Mouse (Mus musculus): ENCODE results near the gene Tgfb1.
"Not testable (repeated sequence)": the region's sequence is repeated elsewhere in the genome, so short reads cannot be mapped to it uniquely, and the experiment has no call there.

Tgfb1 gene

GRCm38 (mm10) chr7:25705801-25706251 is 19.0 kb downstream of the Tgfb1 start:
- no peak for DNase-seq (ENCODE audit: low spot score)

DNA sequence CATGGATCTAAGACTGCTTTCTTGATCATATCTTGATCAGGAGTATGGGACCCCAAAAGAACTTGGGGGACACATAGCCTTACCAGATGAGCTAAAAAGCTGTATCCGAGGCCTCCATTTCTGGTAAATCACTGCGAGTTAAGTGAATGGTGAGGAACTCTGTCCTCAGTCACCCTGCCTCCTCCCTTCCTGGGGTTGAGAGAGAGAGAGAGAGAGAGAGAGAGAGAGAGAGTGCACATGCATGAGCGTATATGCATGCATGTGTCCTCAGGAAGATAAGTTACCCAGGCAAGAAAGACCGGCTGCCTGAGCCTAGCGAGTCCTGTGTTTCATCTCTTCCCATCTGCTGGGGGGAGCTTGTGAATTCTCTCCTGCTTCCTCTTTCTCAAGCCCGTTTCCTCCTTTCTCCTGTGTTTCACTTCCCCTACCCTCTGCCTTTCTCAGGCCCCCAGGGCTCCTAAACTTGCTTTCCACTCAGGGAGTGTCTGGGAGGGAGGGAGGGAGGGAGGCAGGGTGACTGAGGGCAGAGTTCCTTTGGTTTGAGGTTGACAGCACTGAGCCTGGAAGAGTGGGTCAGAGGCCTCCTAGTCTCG is 19.9 kb downstream of the Tgfb1 start:
- DNase-seq (ENCODE audit: low spot score), result no peak

GRCm38 (mm10) chr7:25707581-25708292 is 20.9 kb downstream of the Tgfb1 start:
- no peak for DNase-seq (ENCODE audit: low spot score)

DNA sequence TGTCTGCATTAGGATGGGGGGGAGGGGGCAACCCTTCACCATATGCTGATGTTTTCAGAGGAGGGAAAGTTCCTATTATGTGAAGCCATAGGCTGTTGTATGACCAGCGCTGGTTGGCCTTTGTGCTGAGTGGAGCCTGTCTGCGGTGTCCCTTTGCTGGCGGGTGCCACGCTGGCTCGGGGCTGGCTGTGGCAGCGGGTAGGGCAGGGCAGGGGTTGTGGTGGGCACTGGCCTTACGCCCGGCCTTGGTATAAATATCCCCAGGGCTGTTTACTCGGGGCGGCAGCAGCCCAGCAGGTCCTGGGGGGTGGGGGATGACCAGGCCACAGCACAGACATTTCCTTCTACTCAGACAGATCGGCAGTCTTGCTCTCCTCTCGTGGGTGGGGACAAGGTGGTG is 23.2 kb downstream of the Tgfb1 start:
- DNase-seq (ENCODE audit: low spot score), result no peak

- DNase-seq (ENCODE audit: low spot score), result no peak
Measured at GRCm38 (mm10) chr7:25710519-25711130, 23.8 kb downstream of the Tgfb1 start.

- DNase-seq (ENCODE audit: low spot score), result no peak
Measured at GRCm38 (mm10) chr7:25711165-25711564, 24.4 kb downstream of the Tgfb1 start.

DNA sequence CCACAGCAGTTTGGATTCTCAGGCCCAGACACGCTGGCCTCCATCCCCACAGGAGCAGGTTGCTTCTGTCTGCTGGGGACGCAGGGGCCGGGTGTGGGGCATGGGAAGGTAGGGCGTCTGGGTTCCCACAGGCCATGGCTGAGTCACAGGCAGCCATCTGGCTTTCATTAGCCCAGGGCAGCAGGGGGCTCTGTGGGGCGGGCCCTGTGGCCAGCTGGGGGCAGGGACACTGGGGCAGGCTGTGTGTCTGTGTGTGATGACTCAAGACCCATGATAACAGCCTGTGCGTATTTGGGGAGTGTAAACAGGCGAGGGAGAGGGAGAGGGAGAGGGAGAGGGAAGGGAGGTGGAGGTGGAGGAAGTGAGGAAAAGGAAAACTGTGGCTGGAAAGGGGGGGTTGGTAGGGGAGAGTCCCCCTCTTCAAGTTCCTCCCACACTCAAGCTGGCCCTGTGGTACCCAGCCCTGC is 25.0 kb downstream of the Tgfb1 start:
- DNase-seq (ENCODE audit: low spot score), result no peak

DNA sequence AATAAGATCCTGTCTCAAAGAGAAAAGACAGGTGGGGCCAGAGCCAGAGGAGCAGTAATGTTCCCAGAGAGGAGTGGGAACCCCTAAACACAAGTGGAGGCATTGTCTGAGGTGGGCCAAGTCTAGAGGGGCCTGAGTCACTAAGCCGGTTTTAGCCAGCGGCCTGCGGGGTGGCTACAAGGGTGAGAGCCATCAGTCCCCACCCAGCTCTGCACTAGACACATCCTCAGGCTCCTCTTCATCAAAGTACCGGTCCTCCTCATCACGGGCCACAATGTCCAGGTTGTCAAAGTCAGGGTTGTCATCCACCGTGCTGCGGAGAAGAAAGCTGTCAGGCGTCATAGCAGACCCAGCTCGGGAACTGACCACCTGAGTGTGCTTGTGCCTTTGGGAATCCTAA is 26.0 kb downstream of the Tgfb1 start:
- DNase-seq (ENCODE audit: low spot score), result no peak

GRCm38 (mm10) chr7:25714581-25714980 is 27.8 kb downstream of the Tgfb1 start:
- DNase-seq (ENCODE audit: low spot score), result no peak

- no peak for DNase-seq (ENCODE audit: low spot score)
Measured at GRCm38 (mm10) chr7:25715731-25716271, 29.0 kb downstream of the Tgfb1 start.

DNA sequence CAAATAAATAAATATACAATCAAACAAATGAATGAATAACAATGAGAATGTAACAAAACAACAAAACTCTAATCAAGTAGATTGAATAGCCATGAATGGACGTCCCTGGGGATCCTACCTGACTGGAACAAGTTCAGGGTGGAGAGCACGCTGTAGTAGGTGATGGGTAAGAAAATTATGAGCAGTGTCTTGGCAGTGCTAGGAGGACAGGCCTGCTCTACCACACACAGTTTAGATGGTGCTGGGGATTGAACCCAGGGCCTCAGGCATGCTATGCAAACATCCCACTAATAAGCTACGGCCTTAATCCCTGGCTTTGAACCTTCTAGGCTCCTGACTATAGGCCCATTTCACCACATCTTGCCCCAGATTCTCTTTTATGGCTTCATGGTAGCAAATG is 30.7 kb downstream of the Tgfb1 start:
- no peak for DNase-seq (ENCODE audit: low spot score)

DNA sequence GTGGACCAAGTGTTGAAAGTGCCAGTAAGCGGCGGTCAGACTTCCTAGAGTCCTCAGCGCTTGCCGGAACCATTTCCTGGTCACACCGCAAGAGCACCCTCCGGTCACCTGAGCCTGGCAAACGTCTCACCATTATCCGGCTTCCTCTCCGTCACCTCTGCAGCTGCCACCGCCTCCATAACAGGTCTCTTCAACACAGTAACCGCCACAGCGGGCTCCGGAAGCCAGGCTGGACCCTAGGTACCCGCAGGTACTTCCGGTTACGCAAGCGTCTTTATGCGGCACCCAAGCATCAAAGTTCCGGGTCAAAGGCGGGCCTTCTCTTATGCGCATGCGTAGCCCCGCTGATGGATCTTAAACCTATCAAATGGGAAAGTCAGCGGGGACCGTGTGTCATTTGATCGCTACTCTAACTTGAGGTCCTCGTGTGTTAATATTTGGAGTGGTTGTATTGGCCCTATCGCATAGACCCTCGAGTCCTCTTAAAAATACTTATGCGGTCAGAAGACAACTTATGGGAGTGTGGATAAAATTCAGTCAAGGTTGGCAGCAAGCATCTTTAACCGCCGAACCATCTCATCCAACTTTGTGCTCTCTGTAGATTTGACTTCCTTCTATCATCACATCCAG is 32.1 kb downstream of the Tgfb1 start, which contains the start of gene Ccdc97:
Ccdc97 (minus strand) TSS at position 301 of the 630 bp plus-strand sequence.
- DNase-seq (ENCODE audit: low spot score), result peak; percentile 73

DNA sequence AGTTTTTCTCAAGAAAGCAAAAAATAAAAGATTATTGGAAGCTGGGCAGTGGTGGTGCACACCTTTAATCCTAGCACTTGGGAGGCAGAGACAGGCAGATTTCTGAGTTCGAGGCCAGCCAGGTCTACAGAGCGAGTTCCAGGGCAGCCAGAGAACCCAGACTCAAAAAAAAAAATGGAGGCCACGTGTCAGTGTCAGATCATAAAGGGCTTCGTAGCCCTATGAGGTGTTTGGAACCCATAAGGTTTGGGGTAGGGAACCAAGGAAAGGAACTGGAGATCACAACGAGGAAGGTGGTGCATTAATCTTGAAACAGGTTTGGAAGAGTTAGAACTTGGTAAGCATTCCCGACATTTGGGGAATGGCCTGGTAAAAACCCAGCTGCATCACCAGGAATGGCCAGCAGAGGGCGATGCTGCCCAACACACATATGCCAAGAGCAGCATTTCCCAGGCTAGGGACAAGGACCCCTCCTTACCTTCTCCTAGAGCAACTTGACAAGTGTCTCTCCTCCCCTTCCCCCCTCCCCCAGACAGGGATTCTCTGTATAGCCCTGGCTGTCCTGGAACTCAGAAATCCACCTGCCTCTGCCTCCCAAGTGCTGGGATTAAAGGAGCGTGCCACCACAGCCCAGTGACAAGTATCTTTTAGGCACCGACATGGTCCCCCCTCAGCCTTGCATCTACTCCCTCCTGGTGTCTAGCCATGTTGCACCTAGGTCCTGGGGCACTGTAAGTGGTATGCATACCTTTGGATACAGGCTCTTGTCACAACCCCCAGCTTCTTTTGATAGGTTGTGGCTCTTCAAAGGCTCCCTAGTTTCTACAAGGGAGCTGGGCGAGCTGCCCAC is 33.2 kb downstream of the Tgfb1 start:
- DNase-seq (ENCODE audit: low spot score), result no peak

DNA sequence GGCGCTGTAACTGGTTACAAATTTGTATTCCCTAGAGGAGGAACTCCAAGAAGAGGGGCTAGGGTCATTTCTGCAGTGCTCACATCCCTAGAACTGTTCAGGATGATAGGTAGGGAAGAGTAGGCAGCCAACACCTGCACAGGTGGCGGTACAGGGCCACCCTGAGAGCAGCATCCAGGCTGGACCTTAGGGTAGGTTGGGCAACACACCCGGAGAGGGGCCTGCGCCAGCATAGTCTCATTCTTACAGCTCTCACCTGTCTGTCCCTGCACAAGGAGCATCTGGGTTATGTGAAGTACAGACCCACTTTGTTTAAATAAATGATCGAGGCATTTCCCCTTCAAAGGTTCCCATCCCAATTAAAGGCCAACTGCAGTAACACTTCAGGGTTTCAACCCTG is 34.0 kb downstream of the Tgfb1 start:
- DNase-seq (ENCODE audit: low spot score), result no peak

GRCm38 (mm10) chr7:25721776-25722175 is 35.0 kb downstream of the Tgfb1 start:
- DNase-seq (ENCODE audit: low spot score), result not testable (repeated sequence)

- DNase-seq (ENCODE audit: low spot score), result no peak
Measured at GRCm38 (mm10) chr7:25725886-25726285, 39.1 kb downstream of the Tgfb1 start.

DNA sequence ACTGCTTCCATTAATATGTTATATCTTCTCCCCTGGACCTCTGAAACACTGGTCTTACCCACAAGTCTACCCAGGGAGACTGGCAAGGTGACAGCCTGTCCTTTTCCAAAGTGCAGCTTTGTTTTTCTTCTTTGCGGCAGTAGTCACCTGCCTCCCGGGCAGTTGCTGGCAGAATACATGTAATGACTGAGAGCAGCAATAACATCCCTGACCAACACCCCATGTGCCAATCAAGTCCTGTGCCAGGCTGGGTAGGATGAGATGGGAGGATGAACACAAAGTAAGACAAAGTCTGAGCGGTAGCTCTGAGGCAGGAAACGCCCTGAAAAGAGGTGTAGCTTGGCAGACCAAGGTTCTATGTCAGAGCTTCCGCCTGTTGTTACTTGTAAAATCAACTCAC is 41.0 kb downstream of the Tgfb1 start:
- no peak for DNase-seq (ENCODE audit: low spot score)

- DNase-seq (ENCODE audit: low spot score), result no peak
Measured at GRCm38 (mm10) chr7:25729396-25729795, 42.6 kb downstream of the Tgfb1 start.

DNA sequence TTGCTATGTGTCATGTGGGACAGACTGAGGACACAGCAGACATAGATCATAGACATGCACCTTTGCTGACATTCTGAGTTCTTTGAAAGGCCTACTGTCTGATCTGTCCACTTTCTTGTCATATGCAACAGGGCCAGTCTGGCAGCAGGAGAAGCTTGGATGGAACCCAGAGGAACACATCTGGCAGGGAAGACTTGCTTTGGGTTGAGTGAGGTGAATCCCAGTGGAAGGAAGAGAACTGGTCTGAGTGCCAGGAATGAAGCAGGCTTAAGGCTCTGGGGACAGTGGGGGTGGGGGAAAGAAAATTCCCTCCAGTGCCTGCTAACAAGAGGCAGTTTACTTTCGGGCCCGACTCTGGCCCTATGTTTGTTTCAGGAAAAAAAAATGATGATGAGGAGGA is 43.1 kb downstream of the Tgfb1 start:
- no peak for DNase-seq (ENCODE audit: low spot score)

GRCm38 (mm10) chr7:25731294-25732055 is 44.7 kb downstream of the Tgfb1 start:
- DNase-seq (ENCODE audit: low spot score), result no peak

GRCm38 (mm10) chr7:25734991-25735390 is 48.2 kb downstream of the Tgfb1 start:
- DNase-seq (ENCODE audit: low spot score), result no peak
